Mouse (Mus musculus) spleen, postnatal 10 days (tissue): ENCODE data around the gene Tmppe.

ENCODE experiments used
- DNase-seq, 2 experiments: peaks; one replicate each; pipeline ENCODE4 v3.0.0; 2021 to 2022; ENCODE audit warnings: low spot score in 2 of 2

Gene Tmppe

DNA sequence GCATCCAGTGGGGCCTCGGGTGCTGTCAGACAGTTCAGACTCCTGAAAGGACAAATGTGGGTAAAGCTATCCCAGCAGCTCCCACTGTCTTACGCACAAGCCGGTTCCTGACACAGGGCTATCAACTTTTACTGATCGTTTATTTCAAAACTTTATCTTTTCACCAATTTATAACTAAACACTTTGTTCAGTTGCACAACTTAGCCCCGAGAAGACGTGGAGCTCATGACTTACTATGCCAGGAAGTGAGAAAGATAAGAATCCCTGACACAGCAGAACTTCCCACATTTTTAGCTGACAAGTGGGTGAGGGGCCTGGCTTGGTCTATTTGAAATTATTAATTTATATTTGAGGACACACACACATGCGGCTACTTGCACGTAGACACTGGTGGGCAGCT, 6.2 kb upstream of the Tmppe start:
- DNase-seq: no peak

DNA sequence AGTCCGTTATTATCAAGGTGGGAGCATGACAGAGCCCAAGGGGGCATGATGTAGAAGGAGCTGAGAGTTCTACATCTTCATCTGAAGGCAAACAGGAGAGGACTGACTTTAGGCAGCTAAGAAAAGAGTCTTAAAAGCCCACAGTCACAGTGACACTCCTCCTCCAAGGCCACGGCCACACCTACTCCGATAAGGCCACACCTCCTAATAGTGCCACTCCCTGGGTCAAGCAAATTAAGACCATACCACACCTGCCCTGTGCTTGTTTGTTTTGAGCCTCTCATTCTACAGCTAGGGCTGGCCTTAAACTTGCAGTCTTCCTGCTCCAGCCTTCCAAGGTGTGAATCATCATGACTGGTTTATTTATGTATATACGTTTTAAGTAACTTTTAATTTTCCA, 5.6 kb upstream of the Tmppe start:
- no peak for DNase-seq

DNA sequence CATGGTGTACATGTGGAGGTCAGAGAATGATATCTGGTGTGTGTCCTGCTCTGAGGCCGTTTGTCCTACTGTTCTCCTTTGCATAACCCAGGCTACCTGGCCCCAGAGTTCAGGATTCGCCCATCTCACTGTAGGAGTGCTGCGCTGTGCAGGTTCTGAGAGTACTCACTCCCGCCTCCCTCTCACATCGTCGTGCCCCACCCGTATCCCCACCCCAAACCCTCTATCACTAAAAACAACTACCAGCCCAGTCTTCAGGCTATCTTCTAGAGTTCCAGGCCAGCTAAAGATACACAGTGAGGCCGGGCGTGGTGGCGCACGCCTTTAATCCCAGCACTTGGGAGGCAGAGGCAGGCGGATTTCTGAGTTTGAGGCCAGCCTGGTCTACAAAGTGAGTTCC, 1.2 kb upstream of the Tmppe start:
- no peak for DNase-seq

DNA sequence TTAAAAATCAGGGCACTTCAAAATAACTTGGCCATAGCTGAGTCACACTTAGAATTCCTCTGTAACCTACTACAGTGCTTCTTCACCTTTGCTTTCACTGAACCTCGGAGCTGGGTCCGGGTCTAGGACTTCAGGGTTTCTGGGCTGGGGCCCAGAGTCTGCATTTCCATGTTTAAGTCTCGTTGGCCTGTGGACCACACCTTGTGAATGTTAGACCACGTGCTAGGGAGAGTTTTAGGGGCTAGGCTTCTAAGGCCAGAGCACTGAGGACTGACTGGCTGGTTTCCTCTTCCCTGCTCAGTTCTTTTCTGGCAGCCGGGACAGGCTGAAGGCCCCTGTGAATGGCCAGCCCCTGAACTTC, 337 bp upstream of the Tmppe start:
- no peak for DNase-seq

DNA sequence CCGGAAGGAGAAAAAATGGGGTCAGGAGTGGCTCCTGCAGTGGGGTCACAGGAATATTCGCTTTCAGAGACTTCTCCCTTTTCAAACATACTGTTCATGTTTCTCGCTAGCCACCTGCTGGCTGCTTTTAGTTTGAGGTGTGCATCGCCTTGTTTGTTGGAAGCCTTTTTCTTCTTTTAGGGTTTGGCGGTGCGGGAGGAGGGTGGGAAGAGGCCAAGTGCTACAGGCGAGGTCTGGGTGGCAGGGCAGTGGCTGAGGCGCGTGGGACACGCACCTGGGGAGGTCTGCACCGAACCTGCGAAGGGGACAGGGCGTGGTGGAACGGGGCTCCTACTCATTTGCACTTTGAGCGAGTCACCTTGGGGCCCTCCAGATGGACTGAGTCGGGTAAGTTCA, 778 bp downstream of the Tmppe start:
- DNase-seq: peak; percentile 14 to 51

DNA sequence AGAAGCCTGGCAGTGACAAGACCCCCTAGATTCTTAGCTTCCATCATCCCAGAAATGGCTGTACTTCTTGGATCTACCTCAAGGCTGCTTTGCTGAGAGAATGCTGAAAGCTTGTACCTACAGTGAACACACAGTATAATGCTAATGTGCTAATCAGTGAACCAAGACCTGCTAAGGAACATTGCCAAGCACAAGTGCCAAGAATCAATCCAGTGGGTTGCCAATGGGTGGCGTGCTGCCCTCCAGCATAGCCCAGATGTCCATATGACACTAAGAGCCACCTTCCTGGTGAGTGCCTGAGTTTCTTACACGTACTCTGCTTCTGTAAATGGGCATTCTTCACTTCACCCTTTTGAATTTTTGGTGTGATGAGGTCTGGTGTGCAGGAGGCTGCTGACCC, 6.8 kb downstream of the Tmppe start:
- no peak for DNase-seq

DNA sequence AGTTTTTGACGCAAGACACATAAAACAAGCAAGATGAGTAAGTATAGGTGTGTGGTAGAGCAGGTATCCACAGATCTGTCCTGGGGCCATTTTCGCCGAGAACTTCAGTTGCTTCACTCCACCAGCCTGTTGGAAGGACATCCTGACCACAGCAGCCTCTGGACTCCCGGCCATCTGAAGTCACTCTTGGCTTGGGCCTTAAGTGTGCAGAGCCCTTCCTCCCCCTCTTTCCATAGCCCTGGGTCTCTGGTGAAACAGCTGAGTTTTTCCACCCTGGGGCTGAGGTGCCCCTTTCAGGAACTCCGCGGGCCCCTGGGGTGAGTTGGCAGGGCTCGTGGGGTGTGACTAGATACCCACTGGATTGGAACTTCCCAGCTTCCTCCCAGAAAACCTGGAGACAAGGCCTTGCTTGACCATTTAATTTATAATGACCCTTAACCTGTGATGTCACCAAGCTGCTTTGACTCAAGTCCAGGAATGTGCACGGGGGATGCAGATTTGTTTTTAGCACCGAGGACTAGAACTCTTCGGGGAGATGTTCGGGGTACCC, 9.5 kb downstream of the Tmppe start:
- DNase-seq: no peak

DNA sequence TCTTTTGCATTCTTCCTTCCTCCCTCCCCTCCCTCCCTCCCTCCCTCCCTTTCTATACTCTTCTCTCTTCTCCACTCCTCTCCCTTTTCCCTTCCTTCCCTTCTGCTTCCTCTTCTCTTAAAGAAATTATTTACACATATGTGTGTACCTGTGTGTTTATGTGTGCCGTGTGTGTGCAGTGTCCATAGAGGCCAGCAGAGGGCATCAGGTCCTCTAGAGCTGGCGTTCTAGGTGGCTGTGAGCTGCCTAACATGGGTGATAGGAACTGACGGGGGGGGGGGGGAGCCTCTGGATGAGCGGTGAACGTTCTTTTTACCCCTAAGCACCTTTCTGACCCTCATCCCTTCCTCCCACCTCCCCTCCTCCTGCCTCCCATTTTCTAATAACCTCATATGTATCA, 10.4 kb downstream of the Tmppe start:
- no peak for DNase-seq

DNA sequence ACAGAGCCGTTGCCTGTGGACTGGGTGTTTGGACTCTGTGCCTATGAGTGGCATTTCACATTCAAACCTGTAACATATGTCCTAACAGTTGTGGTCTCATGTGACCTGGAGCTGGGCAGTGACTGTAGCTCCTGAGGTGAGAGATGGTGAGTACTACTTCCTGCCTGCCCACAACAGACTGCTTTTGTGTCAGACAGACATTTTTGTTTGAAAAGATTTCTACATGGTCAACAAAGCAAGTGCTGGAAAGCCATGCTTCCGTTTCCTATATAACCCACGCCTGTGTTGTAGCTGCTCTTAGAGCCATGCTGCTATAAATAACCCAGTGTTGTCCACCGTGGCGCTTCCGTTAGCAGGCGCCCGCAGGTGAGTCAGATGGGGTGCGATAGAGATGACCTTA, 11.5 kb downstream of the Tmppe start:
- DNase-seq: no peak

DNA sequence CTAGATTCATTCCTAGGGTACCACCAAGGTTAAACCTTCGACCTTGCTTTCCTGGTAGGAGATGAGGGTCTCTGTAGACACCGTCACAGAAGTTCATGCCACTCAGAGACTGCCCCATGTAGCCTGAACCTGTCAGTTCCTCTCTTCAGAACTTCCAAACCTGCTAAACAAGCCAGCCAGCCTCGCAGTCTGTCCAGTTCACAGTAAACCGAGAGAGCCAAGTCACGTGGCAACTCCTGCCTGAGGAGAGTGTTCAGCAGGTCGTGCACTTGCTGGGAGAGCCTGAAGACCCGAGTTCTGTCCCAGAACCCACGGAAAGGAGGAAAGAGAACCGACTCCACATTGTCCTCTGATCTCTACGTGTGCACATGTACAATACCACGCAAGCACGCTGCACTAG, 13.0 kb downstream of the Tmppe start:
- DNase-seq: no peak

DNA sequence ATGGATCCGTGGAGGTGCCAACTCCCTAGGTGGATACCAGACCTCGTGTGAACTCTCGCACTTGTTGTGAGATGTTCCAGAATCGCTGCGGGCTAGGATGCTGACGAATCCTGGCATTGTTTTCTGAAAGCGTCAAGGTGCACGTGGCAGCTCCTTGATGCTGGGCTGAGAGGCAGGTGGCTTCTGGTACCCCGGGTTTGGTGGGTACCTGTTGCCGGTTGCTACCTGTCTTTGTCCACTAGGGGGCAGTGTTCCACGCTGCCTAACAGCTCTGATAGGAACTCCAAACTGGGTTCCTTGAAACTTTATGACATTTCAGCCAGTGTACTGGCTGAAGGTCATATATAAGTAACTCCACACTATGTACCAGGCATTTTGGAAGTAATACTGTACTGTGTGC, 14.8 kb downstream of the Tmppe start:
- peak; percentile 31 to 67 for DNase-seq

DNA sequence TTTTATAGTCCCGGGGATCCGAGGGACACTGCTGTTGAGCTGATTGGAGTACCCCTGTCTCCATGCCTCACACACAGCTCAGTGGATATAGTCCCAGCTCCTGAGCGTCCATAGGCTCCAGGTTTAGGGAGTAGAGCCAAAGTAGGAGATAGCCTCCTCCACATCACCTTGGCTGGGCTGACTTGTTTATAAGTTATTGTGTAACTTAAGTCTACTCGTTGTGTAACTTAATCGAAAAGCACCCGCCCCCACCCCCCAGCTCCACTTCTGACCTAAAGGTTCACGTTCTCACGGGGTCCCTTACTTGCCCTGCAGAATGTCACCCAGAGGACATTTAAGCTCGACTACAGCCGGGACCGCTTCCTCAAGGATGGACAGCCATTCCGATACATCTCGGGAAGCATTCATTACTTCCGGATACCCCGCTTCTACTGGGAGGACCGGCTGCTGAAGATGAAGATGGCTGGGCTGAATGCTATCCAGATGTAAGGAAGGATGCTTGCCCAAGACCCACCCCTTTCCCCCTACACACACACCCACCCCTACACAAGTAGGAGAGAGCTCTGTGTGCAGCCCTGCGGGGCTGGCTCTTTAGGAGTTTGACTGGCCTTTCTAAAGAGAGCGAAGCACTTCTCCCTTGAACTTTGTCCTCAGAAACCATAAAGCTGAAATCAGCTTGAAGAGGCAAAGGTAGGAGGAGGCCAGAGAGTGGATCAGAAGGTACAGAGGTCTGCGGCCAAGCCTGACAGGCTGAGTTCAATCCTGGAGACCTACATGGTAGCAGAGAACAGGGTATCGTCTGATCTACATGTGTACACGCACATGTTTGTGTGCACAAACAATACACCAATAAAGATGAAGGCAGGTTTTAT, 16.0 kb downstream of the Tmppe start:
- no peak for DNase-seq

DNA sequence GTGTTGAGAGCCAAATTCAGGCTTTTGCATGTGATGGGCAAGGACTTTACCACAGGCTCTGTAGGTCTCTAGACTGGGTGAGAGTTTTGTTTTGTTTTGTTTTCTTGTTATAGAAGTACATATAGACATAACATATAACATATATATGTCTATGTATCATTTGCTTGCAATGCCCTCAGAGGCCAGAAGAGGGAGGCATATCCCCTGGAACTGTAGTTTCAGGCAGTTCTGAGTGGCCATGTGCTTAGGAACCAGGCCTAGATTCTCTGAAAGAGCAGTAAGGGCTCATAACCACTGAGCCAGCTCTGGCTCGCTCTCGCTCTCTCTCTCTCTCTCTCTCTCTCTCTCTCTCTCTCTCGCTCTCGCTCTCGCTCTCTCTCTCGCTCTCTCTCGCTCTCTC, 17.3 kb downstream of the Tmppe start:
- peak; percentile 37 to 77 for DNase-seq

DNA sequence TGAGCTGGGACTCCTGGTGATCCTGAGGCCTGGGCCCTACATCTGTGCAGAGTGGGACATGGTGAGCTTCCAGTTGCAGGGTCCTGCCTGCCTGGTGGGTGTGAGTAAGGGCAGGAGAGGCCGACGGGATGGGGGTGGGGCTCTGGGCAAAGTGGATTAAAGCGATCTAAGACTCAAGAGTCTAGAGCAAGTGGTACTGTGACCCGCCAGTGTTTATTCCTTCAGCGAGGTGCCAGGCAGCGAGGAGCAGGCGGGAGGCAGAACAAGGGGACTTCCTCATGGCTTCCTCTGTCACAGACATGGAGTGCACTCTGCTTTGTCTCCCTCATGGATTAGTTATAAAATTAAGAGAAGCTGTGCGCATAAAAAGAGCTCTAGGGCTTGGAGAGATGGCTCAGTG, 19.5 kb downstream of the Tmppe start:
- DNase-seq: no peak

DNA sequence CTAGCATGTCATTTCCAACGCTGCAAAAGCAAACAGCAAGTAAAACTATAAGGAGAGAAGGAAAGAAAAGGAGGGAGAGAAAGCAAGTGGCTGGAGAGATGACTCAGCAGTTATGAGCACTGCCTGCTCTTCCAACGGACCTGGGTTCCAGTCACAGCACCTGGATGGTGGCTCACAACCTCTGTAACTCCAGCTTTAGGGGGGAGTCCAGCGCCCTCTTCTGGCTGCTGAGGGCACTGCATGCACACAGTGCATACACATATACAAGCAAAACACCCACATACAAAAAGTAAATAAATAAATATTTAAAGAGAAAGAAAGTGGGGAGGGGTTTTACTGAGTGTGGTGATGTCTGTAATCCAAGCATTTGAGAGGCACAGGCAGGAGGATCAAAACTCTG, 20.1 kb downstream of the Tmppe start:
- DNase-seq: no peak

DNA sequence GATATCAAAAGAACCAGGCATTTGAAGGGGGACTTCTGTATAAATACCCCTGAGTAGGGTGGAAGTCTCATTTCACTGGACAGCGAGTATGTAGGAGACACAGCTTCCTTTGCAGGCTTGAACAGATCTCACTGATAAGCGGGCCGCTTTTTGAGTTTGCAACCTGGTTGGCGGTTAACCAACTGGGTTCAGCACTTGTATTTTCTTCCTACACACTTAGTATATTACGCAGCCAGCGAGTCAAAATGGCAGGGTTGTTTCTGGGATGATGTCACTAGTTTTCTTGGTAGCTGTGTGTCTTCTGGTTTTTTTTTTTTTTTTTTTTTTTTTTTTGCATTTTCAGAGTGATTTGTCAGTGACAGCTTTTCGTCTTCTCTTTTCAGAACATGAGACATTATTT, 20.9 kb downstream of the Tmppe start:
- DNase-seq: no peak

DNA sequence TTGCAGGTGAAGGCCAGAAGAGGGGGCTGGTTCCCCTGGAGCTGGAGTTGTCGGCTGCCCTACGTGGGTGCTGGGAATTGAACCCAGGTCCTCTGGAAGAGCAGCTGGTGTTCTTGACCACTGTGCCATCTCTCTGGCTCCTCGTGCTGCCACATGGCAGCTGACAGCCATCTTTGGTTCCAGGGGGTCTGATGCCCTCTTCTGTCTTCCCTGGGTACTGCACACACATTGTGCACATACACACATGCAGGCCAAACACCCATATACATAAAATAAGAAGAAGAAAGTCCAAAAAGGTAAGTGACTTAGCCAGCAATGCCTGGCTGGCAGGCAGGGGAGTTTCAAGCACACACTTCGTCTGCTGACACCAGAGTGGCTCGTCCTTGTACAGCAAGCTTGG, 24.7 kb downstream of the Tmppe start:
- DNase-seq: no peak

DNA sequence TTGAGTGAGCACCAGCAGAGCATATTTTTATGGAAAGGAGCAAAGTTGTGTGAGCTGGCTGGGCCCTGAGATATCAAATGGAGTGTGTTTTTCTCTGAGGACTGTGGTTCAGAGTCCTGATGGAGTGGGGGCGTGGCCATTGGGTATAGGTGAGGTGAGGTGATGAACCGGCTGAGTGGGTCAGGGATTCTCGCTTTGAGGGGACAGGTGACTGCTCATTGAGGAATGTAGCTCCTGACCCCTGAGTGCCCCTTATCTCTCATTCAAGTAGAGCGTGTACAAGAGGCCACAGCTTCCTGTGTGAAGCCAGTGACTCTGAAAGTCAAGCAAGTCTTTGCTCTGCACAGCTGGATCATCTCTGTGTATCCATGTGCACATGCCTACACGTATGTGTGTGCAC, 25.3 kb downstream of the Tmppe start:
- no peak for DNase-seq

DNA sequence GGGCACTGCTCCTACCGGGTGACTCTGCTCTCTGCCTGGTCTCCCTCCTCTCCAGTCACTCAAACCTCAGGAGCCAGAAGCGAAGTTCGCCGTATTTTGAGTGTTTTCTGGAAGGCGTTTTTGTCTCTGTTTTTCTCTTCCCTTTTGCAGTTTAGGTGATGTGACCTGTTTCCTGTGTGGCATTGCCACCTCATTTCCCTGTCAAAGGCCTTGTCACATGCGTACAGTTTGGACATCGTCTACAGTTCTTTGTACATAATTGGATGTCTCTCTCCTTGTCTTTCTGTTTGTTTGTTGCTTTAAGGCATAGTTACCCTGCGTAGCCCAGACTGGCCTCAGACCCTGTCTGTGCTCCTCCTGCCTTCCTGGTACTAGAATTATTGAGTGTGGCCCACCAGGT, 26.5 kb downstream of the Tmppe start:
- no peak for DNase-seq

DNA sequence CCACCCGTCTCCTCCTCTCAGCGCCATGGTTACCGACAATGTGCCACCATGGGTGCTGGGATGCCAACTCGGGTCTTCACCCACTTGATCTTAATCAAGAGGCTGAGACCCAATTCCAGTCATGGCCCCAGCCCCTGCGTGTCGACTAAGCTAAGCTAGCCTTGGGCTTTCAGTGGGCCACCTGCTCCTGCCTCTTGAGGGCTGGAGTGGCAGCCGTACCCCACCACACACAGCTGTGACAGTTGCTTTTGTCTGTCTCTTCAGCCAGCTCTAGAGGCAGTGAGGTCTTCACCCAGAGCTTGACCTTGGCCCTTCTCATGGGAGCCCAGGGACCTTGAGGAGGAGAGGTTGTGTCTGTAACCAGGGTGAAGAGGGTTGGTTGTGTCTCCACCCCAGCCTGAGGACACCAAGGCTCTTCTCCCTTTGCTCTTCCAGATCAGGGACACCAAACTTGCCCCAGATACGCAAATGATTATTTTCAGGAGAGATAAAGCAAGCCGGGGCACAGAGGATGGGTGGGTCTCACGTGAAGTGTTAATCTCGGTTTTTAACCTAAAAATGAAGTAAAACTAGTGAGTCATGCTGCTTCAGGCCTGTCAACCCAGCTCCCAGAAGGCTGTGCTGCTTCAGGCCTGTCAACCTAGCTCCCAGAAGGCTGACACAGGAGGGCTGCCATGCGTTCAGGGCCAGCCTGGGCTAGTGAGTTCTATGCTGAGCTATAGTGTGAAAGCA, 27.4 kb downstream of the Tmppe start:
- no peak for DNase-seq

DNA sequence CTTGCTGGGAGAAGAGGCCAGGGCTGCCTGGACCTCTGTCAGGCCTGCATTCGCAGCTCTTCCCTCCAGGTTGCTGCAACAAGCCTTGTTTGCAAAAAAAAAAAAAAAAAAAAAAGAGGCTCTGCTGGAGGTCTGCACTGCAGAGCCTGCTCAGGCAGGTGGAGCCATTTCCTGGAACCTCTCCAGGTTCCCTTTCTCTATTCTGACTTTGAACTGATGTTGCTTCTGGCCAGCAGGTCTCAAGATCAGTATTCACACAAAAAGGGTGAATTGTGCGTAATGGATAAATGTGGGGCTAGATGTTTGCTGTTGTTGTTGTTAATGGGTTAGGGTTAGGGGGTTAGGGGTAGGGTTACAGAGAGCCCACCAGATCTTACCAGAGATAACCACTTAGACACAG, 34.8 kb downstream of the Tmppe start:
- DNase-seq: no peak

DNA sequence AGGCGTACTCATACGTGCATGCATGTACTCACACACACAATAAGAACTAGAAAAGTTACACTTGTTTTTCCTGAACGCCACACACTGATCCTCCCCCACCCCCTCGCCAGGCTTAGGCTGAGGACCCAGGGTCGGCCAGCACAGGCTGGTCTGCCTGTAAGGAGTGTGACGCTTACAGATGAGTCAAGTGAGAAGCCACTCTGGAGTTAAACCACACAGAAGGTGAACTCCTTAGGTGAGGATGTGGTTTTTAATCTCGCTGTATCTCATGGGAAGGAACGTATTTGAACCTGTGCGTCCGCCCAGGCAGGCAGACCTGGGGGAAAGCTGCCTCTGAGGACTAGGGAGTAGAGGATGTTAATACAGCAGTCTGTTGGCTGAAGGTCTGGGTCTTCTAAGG, 39.6 kb downstream of the Tmppe start:
- no peak for DNase-seq

DNA sequence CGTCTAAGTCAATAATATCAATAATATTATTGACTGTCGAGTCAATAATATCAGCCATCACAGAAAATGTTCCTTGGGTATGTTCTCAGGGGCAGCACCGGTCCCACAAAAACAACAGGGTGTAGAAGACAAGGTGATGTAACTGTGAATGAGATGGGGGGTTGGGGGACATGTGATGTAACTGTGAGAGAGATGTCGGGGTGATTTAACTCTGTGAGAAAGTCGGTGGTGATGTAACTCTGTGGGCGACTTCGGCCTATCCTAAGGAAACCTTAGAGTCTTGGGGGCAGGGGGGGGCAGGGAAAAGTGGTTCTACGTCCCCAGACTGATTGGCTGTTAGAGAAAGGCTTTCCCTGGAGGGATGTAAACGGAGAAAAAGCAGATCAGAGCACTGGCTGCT, 41.3 kb downstream of the Tmppe start:
- no peak for DNase-seq
